Mouse (Mus musculus): ENCODE measurements around the gene Arhgef10l.
A peak's percentile ranks its signal among the peaks of the same experiment; 100 is the strongest.

The Arhgef10l gene

DNA sequence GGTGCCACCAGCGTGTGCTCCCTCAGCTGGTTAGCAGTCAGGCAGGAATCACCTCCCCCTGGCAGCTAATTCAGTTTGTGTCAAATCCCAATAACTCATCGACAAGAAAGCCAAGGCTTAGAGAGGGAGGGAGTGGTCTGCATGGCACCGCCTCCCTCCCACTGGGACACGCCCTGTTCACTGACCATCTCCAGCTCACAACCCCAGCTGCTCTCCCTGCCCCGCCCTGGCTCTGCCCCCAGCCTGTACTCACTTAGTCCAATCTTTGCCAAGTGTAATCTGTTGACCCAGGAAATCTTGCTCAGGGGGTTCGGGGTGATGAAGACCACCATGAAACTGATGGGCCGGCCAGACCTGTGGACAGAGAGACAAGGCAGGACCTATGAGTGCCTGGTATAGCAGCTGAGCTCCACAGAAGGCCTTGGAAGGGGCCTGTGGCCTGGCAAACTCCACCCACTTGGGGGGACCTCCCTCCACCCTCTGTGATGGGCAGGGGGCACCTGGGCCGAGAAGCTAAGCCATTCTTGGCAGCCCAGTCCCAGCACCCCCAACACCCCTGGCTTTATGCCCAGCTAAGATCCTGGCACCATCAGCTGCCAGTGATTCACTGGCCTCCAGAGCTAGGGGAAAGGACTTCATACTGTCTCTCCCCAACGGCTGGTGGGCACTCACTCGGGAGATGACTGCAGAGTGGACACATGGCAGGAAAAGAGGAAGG lies 103.2 kb downstream of the Arhgef10l start:
- no peak for DNase-seq

- DNase-seq: no peak
These were observed 104.1 kb downstream of the Arhgef10l start for GRCm38 (mm10) chr4:140561744-140562143.

GRCm38 (mm10) chr4:140559862-140560261 lies 106.0 kb downstream of the Arhgef10l start:
- DNase-seq: no peak

DNA sequence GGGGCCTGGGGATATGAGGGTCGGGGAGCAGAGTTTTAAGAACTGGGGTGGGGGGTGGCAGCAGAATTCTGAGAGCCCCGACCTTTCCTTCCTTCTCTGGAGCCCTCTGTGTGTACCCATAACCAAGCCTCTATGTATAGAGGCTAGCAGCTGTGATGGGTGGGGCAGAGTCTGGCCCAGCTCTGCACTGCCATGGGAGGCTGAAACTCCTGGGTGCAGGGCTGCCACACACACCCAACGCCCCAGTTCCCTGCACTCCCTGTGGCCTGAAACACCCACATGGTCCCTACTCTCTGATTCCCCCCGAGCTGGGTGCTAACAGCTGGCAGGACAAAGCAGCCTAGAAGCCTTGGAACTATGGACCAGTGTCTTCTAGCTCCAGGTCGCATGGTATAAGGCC lies 107.6 kb downstream of the Arhgef10l start:
- no peak for DNase-seq

- DNase-seq: no peak
These were observed 109.3 kb downstream of the Arhgef10l start for GRCm38 (mm10) chr4:140556561-140556960.

DNA sequence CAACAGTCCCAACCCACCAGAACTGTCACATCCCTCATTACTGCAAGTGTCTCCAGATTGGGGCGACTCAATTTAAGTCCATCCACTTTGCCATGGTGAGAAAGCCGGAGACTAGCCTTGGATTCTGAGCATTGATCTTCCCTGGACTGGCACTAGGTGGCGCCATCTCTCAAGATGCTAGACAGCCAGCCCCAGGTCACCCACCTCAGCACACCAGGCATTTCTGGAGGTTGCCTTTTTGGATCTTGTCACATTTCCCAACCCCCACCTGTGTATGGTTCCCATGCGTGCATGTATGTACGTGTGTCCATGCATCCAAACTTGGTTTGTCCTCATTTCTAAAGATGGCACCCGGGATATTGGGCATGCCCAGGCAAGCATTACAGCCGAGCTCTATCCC lies 110.5 kb downstream of the Arhgef10l start:
- DNase-seq: peak; percentile 78

- no peak for DNase-seq
These were observed 111.3 kb downstream of the Arhgef10l start for GRCm38 (mm10) chr4:140554552-140554951.

DNA sequence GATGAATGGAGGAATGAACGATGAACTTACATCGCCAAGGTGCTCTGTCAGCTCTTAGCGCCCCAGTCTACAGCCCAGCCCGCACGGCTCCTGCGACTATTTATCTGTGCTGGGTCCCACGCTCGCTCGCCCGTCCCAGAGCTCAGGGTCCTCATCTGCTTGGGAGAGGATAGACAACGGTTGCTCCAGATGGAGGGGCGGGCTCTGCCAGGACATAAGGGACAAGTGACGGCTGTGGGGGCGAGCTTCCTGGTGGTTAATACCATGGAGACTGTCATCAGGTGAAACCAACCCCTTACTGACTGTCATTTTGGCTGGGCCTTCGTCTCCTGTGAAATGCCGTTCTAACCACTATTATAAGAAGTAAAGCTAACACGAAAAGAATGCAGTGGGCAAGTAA lies 114.0 kb downstream of the Arhgef10l start:
- DNase-seq: no peak

DNA sequence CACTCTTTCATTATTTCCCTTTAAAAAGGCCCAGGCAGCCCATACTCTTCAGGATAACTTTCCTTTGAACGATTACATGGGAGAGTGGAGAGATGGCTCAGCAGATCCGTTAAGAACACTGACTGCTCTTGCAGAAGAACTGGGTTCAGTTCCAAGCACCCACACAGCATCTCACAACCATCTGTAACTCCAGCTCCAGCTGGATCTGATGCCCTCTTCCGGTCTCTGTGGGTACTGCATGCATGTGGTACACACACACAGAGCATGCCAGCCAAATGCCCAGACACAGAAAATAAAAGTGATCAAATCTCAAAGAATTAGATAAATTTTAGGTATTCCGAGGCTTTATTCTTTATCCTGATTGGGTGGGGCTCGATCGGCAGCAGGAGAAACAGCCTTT lies 115.1 kb downstream of the Arhgef10l start:
- DNase-seq: no peak

GRCm38 (mm10) chr4:140549975-140550374 lies 115.8 kb downstream of the Arhgef10l start:
- no peak for DNase-seq

GRCm38 (mm10) chr4:140547488-140547887 lies 118.3 kb downstream of the Arhgef10l start:
- DNase-seq: peak; percentile 87

DNA sequence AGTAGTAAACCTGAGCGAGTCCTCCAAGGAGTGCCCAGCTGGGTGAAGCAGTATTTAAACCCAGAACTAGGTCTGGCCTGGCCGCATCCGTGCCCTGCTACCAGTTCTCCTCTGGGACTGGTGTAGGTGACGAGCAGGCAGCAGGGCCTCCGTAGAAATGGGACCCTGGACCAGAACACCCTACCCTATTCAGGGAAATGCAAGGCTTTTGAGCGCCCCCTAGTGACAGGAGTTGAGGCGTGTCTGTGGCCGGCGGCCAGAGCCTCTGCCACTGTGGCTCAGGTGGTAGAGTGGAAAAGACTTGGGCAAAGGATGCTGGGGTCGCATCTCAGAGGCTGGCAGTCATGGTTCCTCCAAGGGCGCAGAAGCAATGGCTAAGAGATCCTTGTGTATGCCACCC lies 126.7 kb downstream of the Arhgef10l start:
- peak; percentile 80 for DNase-seq

DNA sequence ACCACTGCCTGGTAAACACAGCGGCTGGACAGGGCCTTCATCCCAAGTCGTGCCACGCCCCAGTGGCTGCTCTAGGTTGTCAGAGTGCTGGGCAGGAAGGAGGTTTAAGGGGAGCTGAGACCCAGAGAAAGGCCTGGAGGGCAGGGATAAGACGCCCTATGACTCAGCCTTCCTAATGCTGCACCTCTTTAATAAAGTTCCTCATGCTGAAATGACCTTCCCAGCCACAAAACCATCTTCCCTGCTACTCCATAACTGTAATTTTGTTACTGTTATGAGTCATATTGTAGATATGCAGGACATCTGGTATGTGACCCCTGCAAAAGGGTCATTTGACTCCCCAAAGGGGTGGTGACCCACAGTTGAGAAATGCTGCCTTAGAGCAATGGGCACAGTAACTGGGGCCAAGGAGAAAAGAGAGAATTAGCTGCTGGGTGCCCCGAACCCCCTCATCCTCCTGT lies 128.2 kb downstream of the Arhgef10l start:
- DNase-seq: no peak

- no peak for DNase-seq
These were observed 130.5 kb downstream of the Arhgef10l start for GRCm38 (mm10) chr4:140535323-140535722.

DNA sequence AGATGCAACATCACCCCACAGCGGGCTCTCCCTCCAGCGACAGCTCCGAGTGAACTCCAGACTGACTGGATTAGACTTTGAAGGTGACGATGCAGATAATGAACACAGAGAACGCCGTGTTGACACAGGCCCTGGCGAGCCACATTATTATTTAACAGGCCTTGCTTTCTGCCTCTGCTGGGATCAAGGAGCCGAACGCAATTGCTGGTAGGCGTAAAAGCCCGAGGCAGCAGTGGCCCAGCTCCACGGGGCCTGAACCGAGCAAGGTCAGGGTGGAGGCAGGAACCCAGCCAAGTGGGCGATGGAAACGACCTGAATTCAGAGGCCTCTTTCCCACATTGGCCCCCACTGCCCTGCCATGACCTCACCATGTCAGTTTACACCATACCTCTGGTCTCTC lies 133.5 kb downstream of the Arhgef10l start:
- DNase-seq: no peak

DNA sequence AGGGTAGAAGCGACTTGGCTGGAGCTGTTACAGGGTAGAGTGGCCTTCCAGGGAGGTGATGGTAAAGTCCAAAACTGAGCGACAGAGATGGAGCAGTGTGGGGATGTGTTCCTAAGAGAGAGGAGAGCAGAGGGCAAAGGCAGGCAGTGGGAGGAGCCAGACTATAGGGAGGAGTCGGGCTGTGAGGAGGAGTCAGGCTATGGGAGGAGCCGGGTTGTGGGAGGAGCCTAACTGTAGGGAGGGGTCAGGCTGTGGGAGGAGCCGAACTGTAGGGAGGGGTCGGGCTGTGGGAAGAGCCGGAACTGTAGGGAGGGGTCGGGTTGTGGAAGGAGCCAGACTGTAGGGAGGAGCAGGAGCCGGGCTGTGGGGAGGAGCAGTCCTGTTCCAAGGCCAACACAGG lies 134.8 kb downstream of the Arhgef10l start:
- no peak for DNase-seq

GRCm38 (mm10) chr4:140529735-140530134 lies 136.1 kb downstream of the Arhgef10l start:
- DNase-seq: no peak

DNA sequence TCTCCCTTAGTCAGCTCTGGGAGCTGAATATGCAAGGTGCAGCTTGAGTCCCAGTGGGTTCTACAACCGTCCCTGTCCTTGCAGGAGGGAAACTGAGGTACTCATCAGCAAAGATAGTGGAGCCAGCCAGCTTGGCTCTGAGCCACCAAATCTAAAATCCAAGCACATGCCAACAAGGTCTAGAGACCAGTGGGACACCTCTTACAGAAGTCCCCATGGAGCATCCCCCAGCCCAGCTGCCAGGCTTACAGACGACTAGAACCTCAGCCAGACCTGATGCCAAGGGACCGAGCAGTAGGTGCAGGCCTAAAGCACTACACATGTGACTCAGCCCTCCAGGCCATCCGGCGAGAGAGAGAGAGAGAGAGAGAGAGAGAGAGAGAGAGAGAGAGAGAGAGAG lies 137.4 kb downstream of the Arhgef10l start:
- no peak for DNase-seq

GRCm38 (mm10) chr4:140525674-140526177 lies 140.1 kb downstream of the Arhgef10l start:
- no peak for DNase-seq

GRCm38 (mm10) chr4:140524927-140525326 lies 140.9 kb downstream of the Arhgef10l start:
- no peak for DNase-seq

DNA sequence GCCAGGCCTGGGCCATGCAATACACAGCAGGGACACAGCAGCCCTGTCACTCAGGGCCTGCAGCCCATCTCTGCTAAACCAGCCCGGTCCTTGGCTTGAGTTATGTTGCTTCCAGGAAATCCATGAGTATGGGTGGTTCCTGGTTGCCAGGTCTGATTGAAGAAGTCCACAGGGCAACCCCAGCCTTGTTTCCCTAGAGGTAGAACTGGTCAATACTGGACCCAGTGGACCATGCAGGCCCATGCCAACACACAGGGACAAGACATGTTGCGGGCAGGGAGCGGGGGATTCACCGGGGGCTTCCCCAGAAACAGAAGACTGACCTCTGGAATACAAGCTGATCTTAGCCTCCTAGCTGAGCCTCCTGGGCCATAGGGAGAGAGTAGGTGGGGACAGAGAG lies 142.9 kb downstream of the Arhgef10l start:
- no peak for DNase-seq

DNA sequence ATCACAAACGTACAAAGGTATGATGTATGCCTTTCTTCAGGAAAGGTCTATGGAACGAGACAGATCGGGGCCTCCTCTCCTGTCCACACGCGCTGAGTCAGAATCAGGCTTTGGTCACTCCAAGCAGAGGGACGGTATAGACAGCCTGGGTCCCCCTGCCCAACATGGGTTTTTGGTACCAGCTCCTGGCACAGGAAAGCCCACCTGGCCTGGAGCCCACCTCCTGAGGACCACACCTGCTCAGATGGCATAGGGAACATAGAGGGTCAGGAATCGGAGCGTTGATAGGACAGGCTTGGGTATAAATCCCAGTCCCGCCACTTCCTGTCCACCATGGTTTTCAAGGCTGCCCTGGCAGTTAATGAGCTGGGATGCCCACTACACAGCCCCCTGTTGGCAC lies 145.1 kb downstream of the Arhgef10l start:
- no peak for DNase-seq

DNA sequence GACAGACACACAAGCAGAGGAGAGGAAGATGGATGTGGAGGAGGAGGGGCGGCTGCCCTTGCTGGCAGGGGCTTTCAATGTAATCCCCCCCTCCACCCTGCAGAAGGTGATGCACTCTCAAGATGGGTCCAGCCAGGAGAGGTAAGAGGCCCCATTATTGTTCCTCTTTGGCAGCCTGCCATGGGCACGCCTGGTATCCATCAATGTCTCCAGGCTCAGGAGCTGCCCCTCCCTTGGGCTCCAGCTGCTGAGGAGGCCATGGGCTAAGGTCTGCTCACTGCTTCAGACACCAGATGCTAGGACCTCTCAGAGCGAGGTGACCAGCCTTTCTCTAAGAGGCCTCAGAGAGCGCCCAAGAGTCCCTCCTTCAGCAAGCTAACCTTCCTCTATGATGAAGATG lies 152.0 kb downstream of the Arhgef10l start:
- no peak for DNase-seq

DNA sequence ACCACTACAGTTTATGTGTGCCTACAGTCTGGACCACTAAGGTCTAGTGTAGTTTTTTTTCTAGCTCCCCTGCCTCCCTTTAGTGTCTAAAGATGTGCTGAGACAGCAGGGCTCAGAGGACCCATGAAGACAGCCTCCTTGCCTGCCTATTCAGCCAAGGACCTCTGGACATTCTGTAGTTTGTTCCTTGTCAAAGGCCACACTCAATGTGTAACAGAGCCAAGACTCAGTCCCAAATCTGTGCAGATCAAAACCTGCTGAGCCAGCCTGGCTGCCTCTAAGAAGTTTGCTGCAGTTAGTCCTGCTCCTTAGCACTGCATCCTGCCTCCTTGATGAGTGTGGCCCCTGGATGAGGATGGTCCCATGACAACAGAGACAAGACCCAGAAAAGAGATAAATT lies 156.0 kb downstream of the Arhgef10l start:
- DNase-seq: no peak

GRCm38 (mm10) chr4:140507172-140507714 lies 158.6 kb downstream of the Arhgef10l start:
- no peak for DNase-seq

Data from cerebellum, adult 8-10 months (tissue).